Mouse (Mus musculus) heart, postnatal 0 days (tissue): ENCODE data around the gene Clcc1. TPM values are rescaled to one million over a fixed set of nuclear protein-coding genes. Genes with fewer than 3 reads are reported as not detected.

Experiments used
- ATAC-seq: fragments of 200-750 bp; cut with Nextera tagmentation; 2 replicates; pipeline ENCODE4 v1.8.0; 2017; ENCODE audit warnings: low read depth, moderate number of reproducible peaks, moderate library complexity; ENCODE audit not compliant: insufficient read depth
- DNase-seq: peaks from one replicate; pipeline ENCODE4 v3.0.0-alpha.2; 2016; ENCODE audit warnings: low spot score
- H3K27ac ChIP-seq: fragments of 300-500 bp; sonication (generic); 2 replicates; pipeline ENCODE4 v1.5.1; 2014; ENCODE audit warnings: low read depth, mild to moderate bottlenecking
- H3K27me3 ChIP-seq: fragments of 300-500 bp; sonication (generic); 2 replicates; pipeline ENCODE4 v1.6.1; 2014; ENCODE audit warnings: low read length, mixed read lengths; ENCODE audit not compliant: control insufficient read depth, insufficient read depth
- H3K36me3 ChIP-seq: fragments of 300-500 bp; sonication (generic); replicated peaks from 2 replicates; pipeline ENCODE4 v1.6.1; 2014; ENCODE audit warnings: low read length, mixed read lengths; ENCODE audit not compliant: control insufficient read depth, insufficient read depth
- H3K4me1 ChIP-seq: fragments of 300-500 bp; sonication (generic); 2 replicates; pipeline ENCODE4 v1.6.1; 2014; ENCODE audit warnings: antibody characterized with exemption; ENCODE audit not compliant: control insufficient read depth, insufficient read depth
- H3K4me2 ChIP-seq: fragments of 300-500 bp; sonication (generic); 2 replicates; pipeline ENCODE4 v1.6.1; 2014; ENCODE audit warnings: low read depth, mild to moderate bottlenecking, low read length, moderate library complexity
- H3K4me3 ChIP-seq: fragments of 300-500 bp; sonication (generic); 2 replicates; pipeline ENCODE4 v1.5.1; 2014; ENCODE audit warnings: low read depth, low read length
- H3K9ac ChIP-seq: fragments of 300-500 bp; sonication (generic); replicated peaks from 2 replicates; pipeline ENCODE4 v1.6.1; 2014; ENCODE audit warnings: low read depth, low read length, mixed read lengths
- H3K9me3 ChIP-seq: fragments of 300-500 bp; sonication (generic); replicated peaks from 2 replicates; pipeline ENCODE4 v1.6.1; 2016; ENCODE audit warnings: low read length; ENCODE audit not compliant: control insufficient read depth
- CTCF ChIP-seq: IDR thresholded peaks from 2 replicates; pipeline ENCODE4 v1.5.1; 2016; ENCODE audit warnings: antibody characterized with exemption, control low read depth, low read depth
- EP300 ChIP-seq: IDR thresholded peaks from 2 replicates; pipeline ENCODE4 v1.6.1; 2016; ENCODE audit warnings: antibody characterized with exemption, low read depth
- WGBS: fragments of 180-500 bp; shearing (Covaris S2); extraction: QIAGEN DNeasy Blood & Tissue Kit; methylation state at CpG from one replicate; pipeline ENCODE4 v1.1.7; 2014; 5-methylcytosine and 5-hydroxymethylcytosine counted together
- polyA plus RNA-seq: library from polyadenylated mRNA; unstranded; fragments of >200 nt; fragmentation: Nextera tagmentation; extraction: Ambion mirVana; gene quantifications from 2 replicates; pipeline ENCODE4 v1.2.1, GENCODE M21; 2015
- total RNA-seq: library from RNA; depleted of rRNA; stranded (reverse); fragments of >200 nt; gene quantifications from 2 replicates; pipeline ENCODE4 v1.2.3, GENCODE M21; 2014; ENCODE audit warnings: low replicate concordance; rRNA removed

The Clcc1 gene
- total and polyA plus RNA-seq, 2 experiments from 2014 or later: 39.4 to 49.1 TPM

DNA sequence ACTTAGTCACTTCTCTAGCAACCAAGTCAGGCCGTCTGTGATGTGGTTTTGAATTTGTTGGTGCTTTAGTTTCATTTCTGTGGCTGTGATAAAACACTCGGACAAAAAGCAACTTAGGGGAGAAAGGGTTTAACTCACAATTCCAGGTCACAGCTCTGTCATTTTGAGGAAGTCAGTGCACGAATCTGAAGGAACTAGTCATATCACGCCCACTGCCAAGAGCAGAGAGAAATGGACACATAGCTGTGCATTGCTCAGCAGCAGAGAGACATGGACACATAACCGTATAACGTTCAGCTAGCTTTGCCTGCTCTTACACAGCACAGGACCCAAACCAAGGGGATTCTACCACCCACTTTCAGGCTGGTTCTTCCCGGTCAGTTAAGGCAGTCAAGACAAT, 72.7 kb downstream of the Clcc1 start:
- no peak for DNase-seq
- no peak overlapping the region for H3K4me2 ChIP-seq
- H3K27me3 ChIP-seq: no peaks in the 10 kb centered on the region
- no peak for ATAC-seq
- 0 out of 2 replicates have a peak, but pooled peaks cover 3% of the 10 kb centered on the region for H3K9me3 ChIP-seq
- no peak for TF ChIP-seq EP300
- TF ChIP-seq CTCF: no peak
- no peak overlapping the region for H3K4me3 ChIP-seq
- peaks cover 4% of the 10 kb centered on the region; the same call in 1 of the 2 replicates for H3K4me1 ChIP-seq
- WGBS: 80% methylated on average over 7 of the region's 7 CpGs
- no peak overlapping the region for H3K27ac ChIP-seq
- H3K36me3 ChIP-seq: no peaks in the 10 kb centered on the region
- H3K9ac ChIP-seq: no peak overlapping the region

DNA sequence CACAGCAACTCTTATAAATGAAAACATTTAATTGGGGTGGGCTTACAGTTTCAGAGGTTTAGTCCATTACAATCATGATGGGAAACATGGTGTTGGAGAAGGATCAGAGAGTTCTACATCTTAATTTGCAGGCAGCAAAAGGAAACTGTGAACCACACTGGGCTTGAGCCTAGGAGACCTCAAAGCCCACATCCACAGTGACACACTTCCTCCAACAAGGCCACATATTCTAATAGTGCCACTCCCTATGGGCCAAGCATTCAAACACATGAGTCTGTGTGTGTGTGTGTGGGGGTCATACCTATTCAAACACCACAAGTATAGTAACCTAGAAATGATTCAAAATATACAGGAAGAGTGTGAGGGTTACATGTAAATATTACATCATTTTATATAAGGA, 73.6 kb downstream of the Clcc1 start:
- no peaks in the 10 kb centered on the region for H3K36me3 ChIP-seq
- 0 out of 2 replicates have a peak, but pooled peaks cover 3% of the 10 kb centered on the region for H3K9me3 ChIP-seq
- no peak for DNase-seq
- H3K4me2 ChIP-seq: no peak overlapping the region
- H3K27me3 ChIP-seq: no peaks in the 10 kb centered on the region
- no peak for TF ChIP-seq CTCF
- no peak for TF ChIP-seq EP300
- H3K9ac ChIP-seq: no peak overlapping the region
- H3K27ac ChIP-seq: no peak overlapping the region
- H3K4me3 ChIP-seq: no peak overlapping the region
- H3K4me1 ChIP-seq: peaks cover 4% of the 10 kb centered on the region; the same call in 1 of the 2 replicates
- ATAC-seq: no peak

DNA sequence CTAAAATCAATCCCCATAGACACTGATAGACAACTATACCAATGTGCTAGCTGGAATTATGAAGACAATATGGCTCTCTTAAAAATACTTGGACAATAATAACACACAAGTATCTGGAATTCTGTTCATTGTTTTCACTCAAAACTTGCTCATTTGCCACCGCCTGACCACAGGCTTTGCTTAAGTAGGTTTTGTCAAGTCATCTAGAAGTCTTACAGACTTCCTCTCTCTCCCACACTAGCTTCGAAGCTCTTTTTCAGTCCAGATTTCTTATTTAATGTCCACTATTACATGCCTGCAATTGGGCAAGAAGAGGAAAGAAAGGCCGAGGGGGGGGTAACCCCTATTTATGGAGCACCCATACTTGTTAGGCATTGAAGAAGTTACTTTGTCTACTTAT, 74.1 kb downstream of the Clcc1 start:
- DNase-seq: no peak
- Histone ChIP-seq H3K4me3 (no peak overlapping the region), H3K4me2 (no peak overlapping the region), H3K4me1 (no peaks in the 10 kb centered on the region), H3K36me3 (no peaks in the 10 kb centered on the region), H3K27me3 (no peaks in the 10 kb centered on the region), H3K9ac (no peak overlapping the region), H3K27ac (no peak overlapping the region), H3K9me3 (0 out of 2 replicates have a peak, but pooled peaks cover 3% of the 10 kb centered on the region)
- 75% methylated on average over 3 of the region's 3 CpGs for WGBS
- no peak for ATAC-seq
- TF ChIP-seq EP300 (no peak), CTCF (no peak)

Other genes with a start within 250 kb of the Clcc1 start
- gene Celsr2, start 238.4 kb upstream of the Clcc1 start, total RNA-seq: 3.5 and 5.5 TPM in 2 replicates
- gene Celsr2, start 238.4 kb upstream of the Clcc1 start, polyA plus RNA-seq: 1.2 and 1.9 TPM in 2 replicates
- gene Sars, start 208.7 kb upstream of the Clcc1 start, total RNA-seq: 40.3 and 55.3 TPM in 2 replicates
- 74.4 and 77.7 TPM in 2 replicates for gene Sars, start 208.7 kb upstream of the Clcc1 start, polyA plus RNA-seq
- gene 1700013F07Rik, start 119.8 kb upstream of the Clcc1 start, total RNA-seq: not detected in 2 replicates
- not detected in 2 replicates for gene 1700013F07Rik, start 119.8 kb upstream of the Clcc1 start, polyA plus RNA-seq
- 0.04 and 0.62 TPM in 2 replicates for gene 5330417C22Rik, start 117.4 kb upstream of the Clcc1 start, total RNA-seq
- gene 5330417C22Rik, start 117.4 kb upstream of the Clcc1 start, polyA plus RNA-seq: 0.34 and 1.6 TPM in 2 replicates
- gene Tmem167b, start 91.4 kb upstream of the Clcc1 start, total RNA-seq: 22.4 and 34.6 TPM in 2 replicates
- 25.4 and 25.8 TPM in 2 replicates for gene Tmem167b, start 91.4 kb upstream of the Clcc1 start, polyA plus RNA-seq
- 6.0 and 9.9 TPM in 2 replicates for gene Taf13, start 82.2 kb upstream of the Clcc1 start, total RNA-seq
- 29.6 and 30.3 TPM in 2 replicates for gene Taf13, start 82.2 kb upstream of the Clcc1 start, polyA plus RNA-seq
- 4.3 and 8.5 TPM in 2 replicates for gene Wdr47, start 62.6 kb upstream of the Clcc1 start, total RNA-seq
- gene Wdr47, start 62.6 kb upstream of the Clcc1 start, polyA plus RNA-seq: 4.3 and 5.2 TPM in 2 replicates
- 8.7 and 15.8 TPM in 2 replicates for gene Gpsm2, start 68.4 kb downstream of the Clcc1 start, total RNA-seq
- 9.6 and 10.3 TPM in 2 replicates for gene Gpsm2, start 68.4 kb downstream of the Clcc1 start, polyA plus RNA-seq
- gene Aknad1, start 85.7 kb downstream of the Clcc1 start, total RNA-seq: not detected in 2 replicates
- gene Aknad1, start 85.7 kb downstream of the Clcc1 start, polyA plus RNA-seq: 0.05 TPM in 1 of 2 replicates, not detected in the other
- 12.8 and 28.1 TPM in 2 replicates for gene Stxbp3, start 186.6 kb downstream of the Clcc1 start, total RNA-seq
- gene Stxbp3, start 186.6 kb downstream of the Clcc1 start, polyA plus RNA-seq: 26.8 and 27.9 TPM in 2 replicates
- gene Fndc7, start 236.1 kb downstream of the Clcc1 start, total RNA-seq: 1.5 TPM in 1 of 2 replicates, not detected in the other
- 0.08 TPM in 1 of 2 replicates, not detected in the other for gene Fndc7, start 236.1 kb downstream of the Clcc1 start, polyA plus RNA-seq